In genomic region chr15:102398629-102399028, GRCm38 (mm10) we compare ENCODE assay signal across 10 mouse cellular contexts. TPM values are rescaled to one million over a fixed set of nuclear protein-coding genes. Genes with fewer than 3 reads are reported as not detected.
DNase-seq lines count a peak whose midpoint lies in the region; ATAC-seq and TF ChIP-seq lines count a peak whose summit lies in the region.
"Had no signal": no experiment of that assay in that cellular context is flagged by ENCODE, and none has a peak within 500 bp of the region (broad histone marks: within the 10 kb centered on the region; RNA-seq: fewer than 3 reads in every experiment).

No protein-coding gene starts in this region.

- TF ChIP-seq POLR2A in testis, adult 2 months (IDR thresholded peaks at IDR 0.05; ENCODE audit: control insufficient read depth, low read depth, low read length) = no peak

- peaks cover 15% of the 10 kb centered on the region for H3K4me1 ChIP-seq in testis, adult 2 months (ENCODE audit: control insufficient read depth, insufficient read depth, low read length)
- peaks cover 42% of the 10 kb centered on the region for H3K4me1 ChIP-seq in limb, embryonic 10.5 days

- no peak overlapping the region for H3K4me3 ChIP-seq in testis, adult 2 months (ENCODE audit: control insufficient read depth, low read depth, low read length)
- H3K4me3 ChIP-seq in limb, embryonic 10.5 days = peak overlapping the region; percentile 57

- TF ChIP-seq CTCF in testis, adult 2 months (IDR thresholded peaks at IDR 0.05; ENCODE audit: control insufficient read depth, insufficient read depth, insufficient replicate concordance, low read depth, low read length) = no peak

- H3K9me3 ChIP-seq in limb, embryonic 10.5 days (replicated peaks) = no peaks in the 10 kb centered on the region

- H3K27ac ChIP-seq in testis, adult 2 months (ENCODE audit: control insufficient read depth, insufficient read depth, low read depth, low read length) = peak overlapping the region; percentile 92; the same call in 1 of the 2 replicates
- H3K27ac ChIP-seq in limb, embryonic 10.5 days = peak overlapping the region; percentile 86

- H3K36me3 ChIP-seq in testis, adult 2 months (ENCODE audit: control insufficient read depth, insufficient read depth, low read length) = no peaks in the 10 kb centered on the region
- no peaks in the 10 kb centered on the region for H3K36me3 ChIP-seq in limb, embryonic 10.5 days

- 18% methylated on average over 5 of the region's 5 CpGs for WGBS in limb, embryonic 10.5 days

- 0 out of 2 replicates have a peak, but pooled peaks cover 3% of the 10 kb centered on the region for H3K27me3 ChIP-seq in testis, adult 2 months (ENCODE audit: control insufficient read depth, insufficient read depth, low read length)
- H3K27me3 ChIP-seq in limb, embryonic 10.5 days (ENCODE audit: low read depth, poor library complexity, severe bottlenecking) = no peaks in the 10 kb centered on the region

- intact Hi-C loops in gastrocnemius, postnatal 14 days (cut with DNase I; ENCODE audit: low total_unique reads) = no loop called here

- ATAC-seq in activated CD4-positive, CD25-positive, alpha-beta regulatory T cell, adult 4 months = no peak

- DNase-seq in gastrocnemius, adult 18-20 months (ENCODE audit: low spot score) = peak; percentile 23
- no peak for DNase-seq in gastrocnemius, postnatal 14 days
- no peak for DNase-seq in testis, postnatal 14 days (ENCODE audit: low spot score)
- no peak for DNase-seq in limb, embryonic 10.5 days (ENCODE audit: low spot score)
- DNase-seq in yolk sac, embryonic 10.5 days (ENCODE audit: low spot score) = peak; percentile 51
- DNase-seq in right cerebral cortex, adult 2 months (ENCODE audit: low spot score in 2 of 2) = no peak
- DNase-seq: embryo, embryonic 11 days had no signal

RNA-seq across cellular contexts. Expression of gene Sp1, which starts 7.3 kb away (rescaled TPM):
- total RNA-seq in gastrocnemius, adult 18-20 months (2021) = 10 to 100 TPM; 16.1 to 19.3 TPM
- total RNA-seq in gastrocnemius, postnatal 14 days (2021) = 10 to 100 TPM; 27.5 to 31.2 TPM
- 17.0 and 18.5 TPM in 2 replicates for polyA plus RNA-seq in testis, adult 2 months (2012; rRNA removed)
- 9.1 and 9.8 TPM in 2 replicates for polyA plus RNA-seq in limb, embryonic 10.5 days (2016; fragmentation: Nextera tagmentation; extraction: Ambion mirVana)
- polyA plus RNA-seq in activated CD4-positive, CD25-positive, alpha-beta regulatory T cell, adult 4 months (2017; shearing (Covaris generic)) = 10 to 100 TPM; 20.6 to 21.6 TPM

RNA-seq across cellular contexts. Expression of gene Sp7, which starts 31.6 kb away (rescaled TPM):
- not detected for total RNA-seq in gastrocnemius, adult 18-20 months (2021)
- under 1 TPM; 0.11 to 0.14 TPM for total RNA-seq in gastrocnemius, postnatal 14 days (2021)
- polyA plus RNA-seq in testis, adult 2 months (2012; rRNA removed) = 0.06 TPM in 1 of 2 replicates, not detected in the other
- polyA plus RNA-seq in limb, embryonic 10.5 days (2016; fragmentation: Nextera tagmentation; extraction: Ambion mirVana) = 1.6 and 1.8 TPM in 2 replicates
- polyA plus RNA-seq in activated CD4-positive, CD25-positive, alpha-beta regulatory T cell, adult 4 months (2017; shearing (Covaris generic)) = not detected

RNA-seq across cellular contexts. Expression of gene Amhr2, which starts 46.5 kb away (rescaled TPM):
- total RNA-seq in gastrocnemius, adult 18-20 months (2021) = 10 to 100 TPM; 11.1 to 17.7 TPM
- total RNA-seq in gastrocnemius, postnatal 14 days (2021) = 1 to 10 TPM; 4.5 to 5.0 TPM
- polyA plus RNA-seq in testis, adult 2 months (2012; rRNA removed) = 131 and 168 TPM in 2 replicates
- 0.15 TPM in 1 of 2 replicates, not detected in the other for polyA plus RNA-seq in limb, embryonic 10.5 days (2016; fragmentation: Nextera tagmentation; extraction: Ambion mirVana)
- polyA plus RNA-seq in activated CD4-positive, CD25-positive, alpha-beta regulatory T cell, adult 4 months (2017; shearing (Covaris generic)) = not detected
- polyA plus RNA-seq: neural tube, embryonic 11.5 days had no signal

RNA-seq across cellular contexts. Expression of gene Aaas, which starts 48.1 kb away (rescaled TPM):
- total RNA-seq in gastrocnemius, adult 18-20 months (2021) = 10 to 100 TPM in 1 of 2 experiments, 1 to 10 TPM in 1; 6.6 to 11.4 TPM
- total RNA-seq in gastrocnemius, postnatal 14 days (2021) = 1 to 10 TPM; 7.2 to 8.4 TPM
- 41.5 and 43.5 TPM in 2 replicates for polyA plus RNA-seq in testis, adult 2 months (2012; rRNA removed)
- polyA plus RNA-seq in limb, embryonic 10.5 days (2016; fragmentation: Nextera tagmentation; extraction: Ambion mirVana) = 150 and 163 TPM in 2 replicates
- 10 to 100 TPM; 45.7 to 48.7 TPM for polyA plus RNA-seq in activated CD4-positive, CD25-positive, alpha-beta regulatory T cell, adult 4 months (2017; shearing (Covaris generic))

Comparison
In these comparisons a context has a peak if more than half of its experiments do, and no peak if none do; other contexts are left out.
1. DNase-seq: peak in gastrocnemius, adult 18-20 months (single experiment) and yolk sac, embryonic 10.5 days (single experiment); none in gastrocnemius, postnatal 14 days (single experiment), testis, postnatal 14 days (single experiment), limb, embryonic 10.5 days (single experiment) and right cerebral cortex, adult 2 months (0 of 2).
2. RNA of gene Amhr2, which starts 46.5 kb away (polyA plus RNA-seq): 131 to 168 TPM in testis, adult 2 months; 0.15 TPM in limb, embryonic 10.5 days and not detected in activated CD4-positive, CD25-positive, alpha-beta regulatory T cell, adult 4 months; every median in the first group is over 100 times any median in the second.